In the genomic region with DNA sequence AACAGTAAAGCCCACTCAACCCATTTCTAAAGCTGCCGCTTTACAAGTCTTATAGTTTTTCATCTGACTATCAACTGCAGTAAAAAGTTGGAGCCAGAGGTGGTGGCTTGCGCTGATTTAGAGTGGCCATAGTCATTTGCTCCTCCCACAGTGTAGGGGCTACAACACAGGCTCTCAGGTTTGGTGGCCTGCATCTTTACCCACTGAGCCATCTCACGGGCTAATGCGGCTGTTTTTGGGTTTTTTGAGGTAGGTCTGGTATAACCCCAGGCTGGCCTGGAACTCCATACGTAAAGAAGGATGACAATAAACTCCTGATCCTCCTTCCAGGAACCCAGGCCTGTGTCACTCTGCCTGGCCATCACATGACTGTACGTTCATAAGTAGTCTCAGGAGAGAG, we compare ENCODE assay signal across 19 mouse cellular contexts. TPM values are rescaled to one million over a fixed set of nuclear protein-coding genes. Genes with fewer than 3 reads are reported as not detected.
A peak's percentile ranks its signal among the peaks of the same experiment; 100 is the strongest.
DNase-seq lines count a peak whose midpoint lies in the region; TF ChIP-seq lines count a peak whose summit lies in the region.
"Had no signal": no experiment of that assay in that cellular context is flagged by ENCODE, and none has a peak within 500 bp of the region (broad histone marks: within the 10 kb centered on the region; RNA-seq: fewer than 3 reads in every experiment).

No protein-coding gene starts in this region.

- peaks cover 16% of the 10 kb centered on the region for H3K4me1 ChIP-seq in testis, adult 2 months (ENCODE audit: control insufficient read depth, insufficient read depth, low read length)

- H3K27ac ChIP-seq in testis, adult 2 months (ENCODE audit: control insufficient read depth, insufficient read depth, low read depth, low read length), result no peak overlapping the region

- DNase-seq in cerebellum, adult 9-11 months, result peak; percentile 7
- no peak for DNase-seq in cerebellum, postnatal 14 days
- DNase-seq in heart, adult 11 months, result peak; percentile 82
- DNase-seq in heart, adult 9 months (ENCODE audit: low spot score in 2 of 2), result no peak
- no peak for DNase-seq in testis, postnatal 10 days (ENCODE audit: low spot score)
- DNase-seq: adrenal gland, adult 2 months; adrenal gland, postnatal 10 days; adrenal gland, postnatal 25 days; B cell, adult 2 months; cerebellum, adult 11 months; cerebellum, adult 18-20 months; cerebellum, adult 8-10 months; cerebellum, postnatal 10 days; cerebellum, postnatal 36 days; embryo, embryonic 11 days had no signal

- H3K27me3 ChIP-seq in testis, adult 2 months (ENCODE audit: control insufficient read depth, insufficient read depth, low read length), result peaks cover 8% of the 10 kb centered on the region
- H3K27me3 ChIP-seq: CH12.LX; embryonic facial prominence, embryonic 13.5 days; embryonic facial prominence, embryonic 15.5 days had no signal

- no peak for TF ChIP-seq CTCF in testis, adult 2 months (IDR thresholded peaks at IDR 0.05; ENCODE audit: control insufficient read depth, insufficient read depth, insufficient replicate concordance, low read depth, low read length)

- peak overlapping the region; percentile 66 for H3K4me3 ChIP-seq in testis, adult 2 months (ENCODE audit: control insufficient read depth, low read depth, low read length)
- H3K4me3 ChIP-seq: embryonic facial prominence, embryonic 15.5 days had no signal

- TF ChIP-seq POLR2A in testis, adult 2 months (IDR thresholded peaks at IDR 0.05; ENCODE audit: control insufficient read depth, low read depth, low read length), result no peak

- H3K36me3 ChIP-seq in testis, adult 2 months (ENCODE audit: control insufficient read depth, insufficient read depth, low read length), result no peaks in the 10 kb centered on the region
- H3K36me3 ChIP-seq: embryonic facial prominence, embryonic 13.5 days; embryonic facial prominence, embryonic 15.5 days had no signal

RNA-seq across cellular contexts. Expression of a gene that starts 2.1 kb away (rescaled TPM):
- polyA plus RNA-seq in testis, adult 2 months (2012; rRNA removed), result 57.9 and 64.6 TPM in 2 replicates

Comparison
In these comparisons a context has a peak if more than half of its experiments do, and no peak if none do; other contexts are left out.
1. DNase-seq: peak in cerebellum, adult 9-11 months (single experiment) and heart, adult 11 months (single experiment); none in cerebellum, postnatal 14 days (0 of 2), heart, adult 9 months (0 of 2) and testis, postnatal 10 days (single experiment).